Mouse (Mus musculus) gastrocnemius, adult 2 months (tissue): ENCODE data around the gene Cdk2ap2. TPM values are rescaled to one million over a fixed set of nuclear protein-coding genes. Genes with fewer than 3 reads are reported as not detected.

ENCODE experiments used
- DNase-seq: peaks from one replicate; pipeline ENCODE4 v3.0.0; 2022
- H3K27ac ChIP-seq: fragments of 200-600 bp; 2 replicates; pipeline ENCODE4 v1.8.1; 2022; ENCODE audit warnings: mild to moderate bottlenecking
- H3K4me3 ChIP-seq: fragments of 200-600 bp; 2 replicates; pipeline ENCODE4 v1.8.1; 2022; ENCODE audit warnings: mild to moderate bottlenecking, moderate library complexity
- CTCF ChIP-seq: fragments of 200-600 bp; IDR thresholded peaks from 2 replicates; pipeline ENCODE4 v1.8.1; 2022; ENCODE audit warnings: antibody characterized with exemption, mild to moderate bottlenecking, moderate library complexity
- intact Hi-C: fragments of 180-260 bp; cut with DNase I; formaldehyde crosslinking; loops from one replicate; pipeline ENCODE4 v1.15.1; 2025
- total RNA-seq, 2 experiments: library from RNA; stranded (reverse); gene quantifications; 2 replicates each; pipeline ENCODE4 v1.2.3; 2021

The Cdk2ap2 gene
- total RNA-seq, 2 experiments from 2014 or later, result 17.9 to 22.4 TPM

DNA sequence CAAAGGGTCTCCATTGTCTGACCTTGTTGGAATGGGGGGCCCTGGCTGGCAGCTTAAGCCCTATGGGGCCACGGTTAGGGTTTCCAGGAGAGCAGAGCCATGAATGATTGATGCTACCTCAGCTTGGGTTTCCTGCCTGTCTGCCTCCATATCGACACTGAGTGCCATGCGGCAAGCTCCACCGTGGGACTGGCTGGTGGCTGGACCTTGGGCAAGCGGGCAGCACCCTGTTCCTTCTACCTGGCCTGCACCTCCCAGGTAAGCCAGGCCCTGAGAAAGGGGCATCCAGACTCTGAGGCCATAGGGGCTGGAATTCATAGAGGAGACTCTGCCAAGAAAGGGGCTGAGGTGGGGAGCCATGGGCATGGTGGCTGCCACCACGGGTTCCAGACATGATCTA is 43.2 kb downstream of the Cdk2ap2 start:
- intact Hi-C loops, result no loop called here
- H3K4me3 ChIP-seq, result no peak overlapping the region
- no peak for TF ChIP-seq CTCF
- DNase-seq, result no peak
- H3K27ac ChIP-seq, result no peak overlapping the region

DNA sequence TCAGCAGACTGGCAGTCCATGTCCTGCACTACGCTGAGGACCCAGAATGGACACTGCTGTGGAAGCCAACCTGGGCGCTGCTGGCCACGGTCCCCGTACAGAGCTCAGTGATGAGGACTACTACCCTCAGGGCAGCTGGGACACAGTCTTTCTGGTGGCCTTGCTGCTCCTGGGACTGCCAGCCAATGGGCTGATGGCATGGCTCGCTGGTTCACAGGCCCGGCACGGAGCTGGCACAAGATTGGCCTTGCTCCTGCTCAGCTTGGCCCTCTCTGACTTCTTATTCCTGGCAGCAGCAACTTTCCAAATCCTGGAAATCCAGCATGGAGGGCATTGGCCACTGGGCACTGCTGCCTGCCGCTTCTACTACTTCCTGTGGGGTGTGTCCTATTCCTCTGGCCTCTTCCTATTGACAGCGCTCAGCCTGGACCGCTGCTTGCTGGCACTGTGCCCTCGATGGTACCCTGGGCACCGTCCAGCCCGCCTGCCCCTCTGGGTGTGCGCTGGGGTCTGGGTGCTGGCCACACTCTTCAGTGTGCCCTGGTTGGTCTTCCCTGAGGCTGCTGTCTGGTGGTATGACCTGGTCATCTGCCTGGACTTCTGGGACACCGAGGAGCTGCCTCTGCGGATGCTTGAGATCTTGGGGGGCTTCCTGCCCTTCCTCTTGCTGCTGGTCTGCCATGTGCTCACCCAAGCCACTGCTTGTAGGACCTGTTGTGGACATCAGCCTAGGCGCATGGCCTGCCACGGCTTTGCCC is 45.6 kb downstream of the Cdk2ap2 start:
- Histone ChIP-seq H3K4me3 (no peak overlapping the region), H3K27ac (no peak overlapping the region)
- TF ChIP-seq CTCF, result no peak
- peak; percentile 38 for DNase-seq
- intact Hi-C loops, result no loop called here

DNA sequence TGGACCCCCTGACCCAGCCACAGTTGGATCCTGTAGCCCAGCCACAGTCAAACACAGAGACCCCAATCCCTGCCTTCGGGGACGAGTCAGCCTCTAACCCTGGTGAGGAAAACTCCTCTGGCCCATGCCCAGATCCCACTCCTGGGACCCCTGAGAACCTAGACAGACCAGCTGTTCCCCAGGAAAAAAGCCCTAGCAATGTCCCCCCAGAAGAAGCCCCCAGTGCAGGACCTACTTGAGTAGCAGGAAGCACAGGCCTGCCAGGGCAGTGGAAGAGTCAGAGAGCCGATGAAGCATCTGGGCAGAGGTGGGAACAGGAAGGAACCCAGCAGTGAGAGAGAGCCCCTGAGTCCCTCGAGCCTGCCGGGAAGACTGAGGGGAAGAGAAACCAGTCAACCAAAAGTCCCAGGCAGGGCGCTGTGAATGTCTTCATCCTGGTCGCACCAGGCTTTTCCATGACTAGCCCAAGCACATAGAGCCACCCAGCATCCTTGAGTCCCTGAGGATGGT is 46.8 kb downstream of the Cdk2ap2 start, which contains the start of gene Cabp4:
Gene Cabp4, minus strand, starts transcription at position 275 of the 510 bp plus-strand sequence.
- Histone ChIP-seq H3K27ac (peak within 1 kb of the TSS; percentile 96), H3K4me3 (no peak within 1 kb of the TSS)
- DNase-seq, result no peak
- intact Hi-C loops, result no loop called here
- TF ChIP-seq CTCF, result no peak

DNA sequence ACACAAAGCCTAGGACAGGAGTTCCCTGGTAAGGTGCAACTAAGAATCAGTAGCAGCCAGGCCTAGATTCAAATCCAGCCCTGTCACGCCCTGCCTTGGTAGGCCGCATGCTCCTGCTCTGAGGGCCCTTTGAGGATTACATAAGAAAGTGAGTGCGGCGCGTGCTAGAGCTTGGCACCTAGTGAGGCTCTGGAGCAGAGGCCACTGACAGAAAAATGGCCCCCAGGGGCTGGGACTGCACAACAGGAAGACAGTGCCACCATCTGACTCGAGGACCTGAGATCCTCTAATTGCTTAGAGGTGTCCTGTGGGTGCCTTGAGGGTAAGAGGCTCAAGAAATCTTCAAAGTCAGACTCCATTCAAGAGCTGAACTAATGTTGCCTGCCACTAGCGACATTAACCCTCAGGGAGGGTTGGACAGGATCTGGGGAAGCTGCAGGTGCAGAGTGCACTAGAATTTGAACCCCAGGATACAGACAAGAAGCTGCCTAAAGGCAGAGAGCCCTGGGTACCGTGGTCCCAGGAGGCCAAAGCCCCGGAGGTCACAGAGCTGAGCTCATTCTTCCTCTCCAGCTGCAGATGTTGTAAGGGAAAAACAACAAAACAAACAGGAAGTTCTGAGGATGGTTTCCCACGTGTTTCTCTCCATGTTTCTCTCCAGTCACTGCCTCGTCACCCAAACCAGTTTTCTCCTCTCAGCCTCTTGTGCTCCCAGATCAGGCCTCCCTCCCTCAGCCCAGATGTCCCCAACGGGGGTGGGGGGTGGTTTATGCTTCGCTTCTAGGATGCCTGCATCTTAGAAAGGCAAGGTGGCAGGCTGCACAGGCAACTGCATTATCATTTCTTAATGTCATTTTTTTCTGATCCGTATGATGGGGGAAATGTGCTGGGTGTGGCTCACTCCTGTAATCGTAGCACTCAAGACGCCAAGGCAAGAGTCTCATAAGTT is 47.8 kb downstream of the Cdk2ap2 start:
- peak; percentile 56 for DNase-seq
- intact Hi-C loops, result no loop called here
- H3K27ac ChIP-seq, result peak overlapping the region; percentile 96
- no peak for TF ChIP-seq CTCF
- H3K4me3 ChIP-seq, result no peak overlapping the region

DNA sequence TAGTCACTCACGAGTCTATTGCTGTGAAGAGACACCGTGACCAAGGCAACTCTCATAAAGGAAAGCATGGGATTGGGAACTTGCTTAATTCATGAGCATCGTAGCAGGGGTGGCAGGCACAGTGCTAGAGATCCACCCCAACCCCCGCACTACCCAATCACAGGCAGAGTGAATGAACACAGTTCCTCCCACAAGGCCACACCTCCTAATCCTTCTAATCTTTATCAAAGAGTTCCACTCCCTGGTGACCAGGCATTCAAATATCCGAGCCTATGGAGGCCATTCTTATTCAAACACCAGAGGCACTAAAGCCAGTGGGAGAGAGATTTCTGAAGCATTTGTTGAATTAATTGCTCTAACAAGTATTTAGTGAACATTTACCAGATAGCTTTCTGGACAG is 49.0 kb downstream of the Cdk2ap2 start:
- Histone ChIP-seq H3K4me3 (no peak overlapping the region), H3K27ac (peak overlapping the region; percentile 96; the same call in 1 of the 2 replicates)
- TF ChIP-seq CTCF, result no peak
- no peak for DNase-seq
- intact Hi-C loops, result no loop called here

DNA sequence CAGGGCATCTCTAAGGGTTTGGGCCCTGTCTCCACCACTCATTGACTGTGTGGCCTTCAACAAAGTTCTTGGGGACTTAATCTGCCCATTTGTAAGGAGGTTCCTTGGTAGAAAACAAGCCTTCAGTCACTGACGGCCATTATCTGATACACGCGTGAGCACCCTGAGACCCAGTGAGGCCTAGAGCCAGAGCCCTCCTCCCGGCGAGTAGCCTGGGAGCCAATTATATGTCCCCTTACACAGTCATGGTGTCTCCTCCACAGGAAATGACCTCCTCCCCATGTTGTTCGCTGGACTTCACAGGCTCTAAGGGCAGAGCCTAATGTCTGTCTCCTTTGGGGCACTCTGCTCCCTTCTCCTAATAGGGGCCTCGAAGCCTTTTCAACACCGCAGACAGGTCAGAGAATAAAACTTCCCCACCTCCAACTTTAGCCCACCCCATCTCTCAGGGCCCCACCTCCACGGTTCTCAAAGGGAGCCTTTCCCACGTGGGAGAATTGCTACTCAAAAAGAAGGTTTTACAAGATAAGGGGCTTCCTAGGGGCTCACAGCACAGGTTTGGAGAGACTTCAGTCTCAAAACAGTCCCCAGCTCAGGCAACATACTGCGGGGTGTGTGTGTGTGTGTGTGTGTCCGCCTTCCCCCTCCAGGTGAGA is 49.5 kb downstream of the Cdk2ap2 start:
- no peak for DNase-seq
- intact Hi-C loops, result no loop called here
- H3K27ac ChIP-seq, result peak overlapping the region; percentile 96
- H3K4me3 ChIP-seq, result no peak overlapping the region
- TF ChIP-seq CTCF, result no peak

DNA sequence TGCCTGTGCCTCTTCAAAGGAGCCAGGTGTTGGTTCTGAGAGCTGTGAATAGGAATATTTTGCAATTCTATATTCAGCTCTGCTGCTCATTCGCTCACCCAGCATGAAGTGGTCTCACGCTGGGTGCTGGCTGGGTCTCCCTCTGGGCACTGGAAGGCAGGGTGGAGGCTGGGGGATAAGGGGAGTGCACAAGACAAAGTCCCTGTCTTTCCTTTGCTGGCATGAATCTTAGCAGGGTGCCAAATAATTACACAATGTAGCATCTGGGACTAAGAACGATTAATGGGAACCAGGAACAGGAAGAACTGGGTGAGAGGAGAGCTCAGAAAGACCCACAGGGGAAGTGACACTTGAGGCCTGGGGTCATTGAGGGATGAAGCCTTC is 50.0 kb downstream of the Cdk2ap2 start:
- no peak for DNase-seq
- Histone ChIP-seq H3K27ac (peak overlapping the region; percentile 96), H3K4me3 (no peak overlapping the region)
- intact Hi-C loops, result no loop called here
- TF ChIP-seq CTCF, result no peak

DNA sequence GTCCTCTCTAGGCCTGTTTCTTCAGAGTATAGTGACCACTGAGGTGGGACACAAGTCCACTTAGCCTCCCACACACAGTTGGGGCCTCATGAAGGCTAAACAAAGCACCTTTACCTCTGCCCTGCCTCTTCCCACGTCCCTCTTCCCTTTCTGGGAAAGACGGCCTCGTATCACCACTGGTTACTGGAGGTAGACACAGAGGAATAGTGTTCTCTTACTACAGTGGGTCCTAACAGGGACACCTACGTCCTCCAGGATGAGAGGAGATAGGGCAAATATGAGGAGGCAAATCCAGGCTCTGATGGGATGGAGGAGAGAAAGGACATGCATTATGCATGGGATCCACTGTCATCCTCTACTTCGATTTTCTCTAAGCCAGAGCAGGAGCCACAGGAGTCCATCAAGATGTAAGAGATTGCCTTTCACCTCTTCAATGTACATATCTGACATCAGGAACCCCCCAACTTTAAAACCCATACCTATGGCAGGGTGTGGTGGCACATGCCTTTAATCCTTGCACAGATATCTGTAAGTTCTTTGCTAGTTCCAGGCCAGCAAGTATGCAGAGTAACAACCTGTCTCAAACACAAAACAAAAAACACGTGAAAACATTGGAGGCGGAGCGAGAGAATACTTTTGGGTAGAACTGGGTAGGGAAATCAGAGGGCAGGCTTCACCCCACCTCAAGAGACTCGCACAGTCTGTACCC is 51.0 kb downstream of the Cdk2ap2 start:
- Histone ChIP-seq H3K4me3 (peak overlapping the region; percentile 97), H3K27ac (peak overlapping the region; percentile 96)
- no peak for TF ChIP-seq CTCF
- intact Hi-C loops, result no loop called here
- DNase-seq, result no peak

DNA sequence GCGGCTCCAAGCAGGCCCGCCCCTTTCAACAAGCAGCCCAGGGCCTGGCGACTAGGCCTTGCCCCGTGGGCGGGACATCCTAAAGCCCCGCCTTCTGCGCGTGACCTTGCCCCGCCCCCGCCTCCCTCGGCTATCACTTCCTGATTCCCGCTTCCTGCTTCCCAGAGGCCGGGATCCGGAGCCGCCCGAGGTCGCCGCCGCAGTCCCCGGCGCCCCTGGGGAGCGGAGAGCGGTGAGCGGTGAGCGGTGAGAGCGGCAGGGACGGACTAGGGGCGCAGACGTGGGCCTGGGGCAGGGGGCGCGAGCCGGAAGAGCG is 51.5 kb downstream of the Cdk2ap2 start, which contains the start of gene Coro1b:
Gene Coro1b, plus strand, starts transcription at position 129 of the 316 bp plus-strand sequence.
- Histone ChIP-seq H3K4me3 (peak within 1 kb of the TSS; percentile 97), H3K27ac (peak within 1 kb of the TSS; percentile 96)
- no peak for TF ChIP-seq CTCF
- peak; percentile 98 for DNase-seq
- intact Hi-C loops, result no loop called here

Other genes with a start within 250 kb of the Cdk2ap2 start
- 1 to 10 TPM; 1.8 to 5.4 TPM for gene Chka, start 245.4 kb upstream of the Cdk2ap2 start, total RNA-seq
- 1 to 10 TPM; 5.1 to 5.8 TPM for gene Tcirg1, start 190.0 kb upstream of the Cdk2ap2 start, total RNA-seq
- 100 to 1,000 TPM; 211 to 334 TPM for gene Ndufs8, start 184.4 kb upstream of the Cdk2ap2 start, total RNA-seq
- under 1 TPM; 0.77 to 0.98 TPM for gene Aldh3b1, start 167.4 kb upstream of the Cdk2ap2 start, total RNA-seq
- gene Unc93b1, start 162.0 kb upstream of the Cdk2ap2 start, total RNA-seq, result 1 to 10 TPM; 3.6 to 6.4 TPM
- gene Aldh3b3, start 138.5 kb upstream of the Cdk2ap2 start, total RNA-seq, result not detected
- gene Aldh3b2, start 124.9 kb upstream of the Cdk2ap2 start, total RNA-seq, result under 1 TPM; 0.11 to 0.15 TPM
- 1 to 10 TPM; 1.7 to 2.6 TPM for gene Acy3, start 110.6 kb upstream of the Cdk2ap2 start, total RNA-seq
- not detected for gene Tbx10, start 104.4 kb upstream of the Cdk2ap2 start, total RNA-seq
- gene Nudt8, start 96.6 kb upstream of the Cdk2ap2 start, total RNA-seq, result 10 to 100 TPM; 19.2 to 31.9 TPM
- gene Gm49405, start 96.6 kb upstream of the Cdk2ap2 start, total RNA-seq, result under 1 TPM; 0.33 to 0.56 TPM
- gene Doc2g, start 93.9 kb upstream of the Cdk2ap2 start, total RNA-seq, result 1 to 10 TPM in 1 of 2 experiments, under 1 TPM in 1; 0.56 to 2.6 TPM
- gene Ndufv1, start 84.4 kb upstream of the Cdk2ap2 start, total RNA-seq, result 100 to 1,000 TPM; 399 to 553 TPM
- 100 to 1,000 TPM; 386 to 408 TPM for gene Gstp1, start 59.2 kb upstream of the Cdk2ap2 start, total RNA-seq
- 100 to 1,000 TPM; 169 to 183 TPM for gene Gstp2, start 51.2 kb upstream of the Cdk2ap2 start, total RNA-seq
- not detected for gene Gstp3, start 37.6 kb upstream of the Cdk2ap2 start, total RNA-seq
- gene Cabp2, start 15.6 kb upstream of the Cdk2ap2 start, total RNA-seq, result not detected
- 1 to 10 TPM; 2.3 to 2.5 TPM for gene Pitpnm1, start 2.8 kb downstream of the Cdk2ap2 start, total RNA-seq
- 10 to 100 TPM; 69.9 to 71.8 TPM for gene Aip, start 28.7 kb downstream of the Cdk2ap2 start, total RNA-seq
- gene Gpr152, start 42.6 kb downstream of the Cdk2ap2 start, total RNA-seq, result not detected
- gene Cabp4, start 46.9 kb downstream of the Cdk2ap2 start, total RNA-seq, result not detected
- 10 to 100 TPM in 1 of 2 experiments, 1 to 10 TPM in 1; 9.8 to 14.7 TPM for gene Coro1b, start 51.4 kb downstream of the Cdk2ap2 start, total RNA-seq
- under 1 TPM in 1 of 2 experiments, not detected in 1; 0.43 TPM for gene Ptprcap, start 56.4 kb downstream of the Cdk2ap2 start, total RNA-seq
- 10 to 100 TPM; 24.8 to 27.8 TPM for gene Rps6kb2, start 66.2 kb downstream of the Cdk2ap2 start, total RNA-seq
- 10 to 100 TPM; 23.1 to 25.9 TPM for gene Carns1, start 78.3 kb downstream of the Cdk2ap2 start, total RNA-seq
- gene Tbc1d10c, start 94.1 kb downstream of the Cdk2ap2 start, total RNA-seq, result 1 to 10 TPM; 6.7 to 6.8 TPM
- gene Ppp1ca, start 94.9 kb downstream of the Cdk2ap2 start, total RNA-seq, result 100 to 1,000 TPM; 201 to 214 TPM
- gene Rad9a, start 104.5 kb downstream of the Cdk2ap2 start, total RNA-seq, result 1 to 10 TPM; 2.8 to 3.4 TPM
- gene Clcf1, start 117.1 kb downstream of the Cdk2ap2 start, total RNA-seq, result under 1 TPM; 0.38 to 0.89 TPM
- not detected for gene AC109138.7, start 117.2 kb downstream of the Cdk2ap2 start, total RNA-seq
- gene Pold4, start 134.7 kb downstream of the Cdk2ap2 start, total RNA-seq, result 10 to 100 TPM; 13.6 to 16.4 TPM
- 1 to 10 TPM; 3.3 to 3.9 TPM for gene Ssh3, start 172.0 kb downstream of the Cdk2ap2 start, total RNA-seq
- under 1 TPM; 0.45 to 0.64 TPM for gene Ankrd13d, start 186.0 kb downstream of the Cdk2ap2 start, total RNA-seq
- gene Grk2, start 209.0 kb downstream of the Cdk2ap2 start, total RNA-seq, result 10 to 100 TPM; 56.6 to 61.2 TPM